Mouse (Mus musculus): ENCODE results near the gene Got1. TPM values are rescaled to one million over a fixed set of nuclear protein-coding genes. Genes with fewer than 3 reads are reported as not detected.

Gene Got1
- polyA plus RNA-seq (2017; shearing (Covaris generic)), result 10 to 100 TPM; 40.4 to 50.6 TPM

DNA sequence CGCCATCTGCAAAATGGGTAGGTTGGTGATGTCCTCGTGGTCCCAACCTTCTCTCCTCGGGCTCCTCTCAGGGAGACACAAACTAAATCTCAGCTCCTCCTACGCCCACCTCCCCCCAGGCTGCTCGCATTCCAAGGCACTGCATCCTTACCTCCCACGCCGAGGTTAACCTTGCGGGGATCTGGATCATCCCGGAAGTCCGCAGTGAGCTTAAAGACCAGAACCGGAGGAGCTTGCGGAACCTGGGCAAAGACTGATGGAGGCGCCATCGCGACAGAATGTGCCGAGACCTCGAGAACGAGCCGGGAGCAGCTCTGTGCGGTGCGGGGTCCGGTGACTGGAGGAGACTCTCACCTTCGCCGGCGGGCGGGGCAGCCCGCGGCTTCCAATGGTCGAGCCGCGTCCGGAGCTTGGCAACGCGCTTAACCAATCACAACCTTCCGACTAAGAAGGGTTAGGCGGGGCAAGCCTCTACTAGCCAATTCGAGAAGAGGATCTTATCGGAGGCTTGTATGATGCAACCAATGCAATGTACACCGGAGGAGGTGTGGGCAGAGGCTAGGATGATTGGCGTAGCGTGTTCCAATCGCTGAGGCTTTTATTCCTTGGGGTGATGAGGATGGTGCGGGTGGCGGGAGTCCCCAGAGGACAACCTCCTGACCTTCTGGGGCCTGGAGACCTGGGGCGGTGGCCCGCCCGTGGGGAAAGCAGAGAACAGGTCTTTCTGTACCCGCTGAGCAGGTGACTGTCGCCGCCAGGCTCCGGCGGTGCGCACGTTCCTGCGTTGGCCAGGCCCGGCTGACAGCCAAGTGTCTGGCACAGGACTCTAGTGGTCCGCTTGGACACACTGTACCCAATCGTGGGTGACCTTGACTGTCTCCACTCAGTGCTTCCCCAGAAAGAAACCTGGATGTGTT, at the start of gene Got1:
Got1 (minus strand) TSS at position 419 of the 917 bp plus-strand sequence.
- ATAC-seq, result peak; percentile 95

DNA sequence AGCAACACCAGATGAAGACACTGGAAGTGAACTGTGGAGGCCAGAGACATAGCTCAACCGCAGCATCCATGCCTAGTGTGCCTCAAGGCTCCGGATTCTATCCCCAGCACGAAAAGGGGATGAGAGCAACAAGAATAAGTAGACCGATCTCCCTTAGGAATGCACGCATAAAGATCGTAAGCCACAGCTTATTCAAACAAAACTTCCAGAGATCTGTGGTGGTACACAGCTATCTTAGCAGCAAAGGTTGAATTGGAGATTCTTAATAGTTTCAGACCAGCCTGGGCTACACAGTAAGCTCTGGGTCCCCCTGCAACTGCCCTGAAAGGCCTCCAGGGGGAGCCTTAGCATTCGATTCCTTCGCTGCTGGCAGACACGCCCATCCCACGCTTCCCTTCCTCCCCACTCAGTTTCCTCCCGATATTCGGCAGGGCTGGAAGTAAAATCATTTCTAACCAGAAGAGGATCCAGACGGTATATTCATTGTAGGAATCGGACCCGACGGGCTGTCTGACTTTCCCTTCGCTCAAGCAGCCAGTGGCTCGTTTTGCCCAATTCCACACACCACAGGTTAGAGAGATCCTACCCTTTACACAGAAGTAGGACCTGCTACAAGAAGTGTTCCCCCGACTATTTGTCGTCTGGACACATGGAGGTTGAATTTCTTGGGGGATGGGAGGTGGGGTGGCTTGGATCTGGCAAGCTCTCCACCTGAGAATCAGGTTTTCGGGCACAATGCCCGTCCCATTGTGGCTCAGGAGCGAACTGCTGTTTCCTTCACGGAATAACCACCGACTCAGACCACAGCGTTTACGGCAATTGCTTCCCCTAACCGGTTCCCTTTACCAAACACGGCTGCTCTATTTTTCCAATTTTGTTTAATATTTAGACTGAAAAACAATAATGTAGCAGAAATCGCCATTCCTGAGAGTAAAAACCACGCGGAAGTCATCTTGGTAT, 46.7 kb upstream of the Got1 start:
- peak; percentile 88 for ATAC-seq

DNA sequence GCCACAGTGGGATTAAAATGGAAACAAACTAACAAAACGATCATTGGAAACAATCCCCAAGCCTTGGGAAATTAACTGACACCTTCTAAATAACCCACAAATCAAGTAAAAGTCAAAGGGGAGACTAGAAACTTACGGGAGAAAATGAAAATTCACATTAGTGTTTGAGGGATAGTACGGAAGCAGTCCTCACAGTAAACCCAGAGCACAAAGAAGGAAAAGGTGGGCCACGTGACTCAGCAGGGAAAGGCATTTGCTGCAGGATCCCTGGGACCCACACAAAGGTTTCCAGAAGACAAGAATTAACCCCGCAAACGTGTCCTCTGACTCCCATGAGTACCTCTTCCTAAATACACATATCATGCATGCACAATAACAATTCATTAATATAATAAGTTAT, 44.7 kb upstream of the Got1 start:
- no peak for ATAC-seq

DNA sequence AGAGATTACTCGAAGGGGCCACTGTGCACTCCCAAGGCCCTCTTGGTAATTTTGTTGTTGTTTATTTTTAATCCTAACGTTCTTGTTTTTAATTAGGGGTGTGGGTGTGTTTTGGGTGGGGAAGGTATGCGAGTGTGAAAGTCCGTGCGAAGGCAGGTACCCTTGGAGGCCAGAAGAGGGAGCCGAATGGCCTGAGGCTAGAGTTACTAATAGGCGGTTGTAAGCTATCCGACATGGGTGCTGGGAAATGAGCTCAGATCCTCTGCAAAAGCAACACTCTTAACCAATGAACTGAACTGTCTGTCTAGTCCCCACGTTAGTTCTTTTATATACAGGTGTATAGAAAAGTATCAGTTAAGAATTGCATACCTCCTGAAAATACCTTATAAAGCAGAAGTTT, 43.9 kb upstream of the Got1 start:
- no peak for ATAC-seq

DNA sequence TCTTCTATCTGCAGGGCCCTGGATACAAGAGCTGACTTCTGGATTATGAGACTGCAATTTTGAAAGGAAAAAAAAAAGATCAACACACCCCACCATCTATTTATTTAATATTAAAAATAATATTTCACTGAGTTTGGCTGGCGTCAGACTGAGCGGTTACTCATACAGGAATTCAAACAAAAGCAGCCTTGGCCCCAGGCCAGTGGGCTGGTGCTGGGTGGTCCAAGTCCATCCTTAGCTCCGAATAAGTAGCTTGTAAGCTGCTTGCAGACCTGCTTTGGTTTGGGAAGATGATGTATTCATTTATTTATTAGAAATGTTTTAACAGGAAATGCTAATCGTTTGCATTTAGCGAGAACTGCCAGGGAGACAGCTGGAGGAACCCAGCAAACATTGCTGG, 38.8 kb upstream of the Got1 start:
- ATAC-seq, result no peak

DNA sequence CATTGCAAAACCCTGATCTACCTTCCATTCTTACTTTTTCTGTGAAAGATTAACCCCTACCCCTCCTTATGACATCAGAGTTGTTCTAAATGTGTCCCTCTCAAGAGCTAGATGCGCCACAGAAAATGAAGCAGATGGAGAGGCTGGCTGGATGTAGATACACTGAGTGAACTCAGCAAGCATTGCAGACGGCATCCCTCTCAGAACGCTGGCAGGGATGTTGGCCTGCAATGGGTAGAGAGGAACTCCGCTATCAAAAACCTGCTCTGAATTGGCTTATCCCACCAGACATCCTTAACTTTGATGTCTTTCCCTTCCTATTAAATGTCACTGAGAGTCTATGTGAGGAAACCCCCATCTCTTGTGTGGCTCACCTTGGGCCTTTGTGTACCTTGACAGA, 37.4 kb upstream of the Got1 start:
- no peak for ATAC-seq

DNA sequence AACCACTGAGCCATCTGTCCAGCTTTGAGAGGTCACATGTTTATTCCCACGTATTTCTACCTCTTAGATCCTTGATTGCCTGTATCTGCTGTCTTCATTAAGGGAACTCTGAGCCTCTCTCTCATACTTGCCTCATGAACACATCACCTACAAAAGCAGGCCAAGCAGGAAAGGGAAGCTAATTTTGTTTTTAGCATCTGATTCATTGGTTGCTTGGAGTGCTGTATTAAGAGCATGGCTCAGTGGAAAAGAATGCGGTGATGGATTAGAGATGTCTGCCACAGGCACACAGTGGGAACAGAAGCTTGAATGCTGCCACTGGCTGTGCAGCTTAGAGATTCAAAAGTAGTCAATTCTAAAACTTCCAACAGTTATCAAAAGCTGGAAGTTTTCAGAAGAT, 35.8 kb upstream of the Got1 start:
- ATAC-seq, result no peak

DNA sequence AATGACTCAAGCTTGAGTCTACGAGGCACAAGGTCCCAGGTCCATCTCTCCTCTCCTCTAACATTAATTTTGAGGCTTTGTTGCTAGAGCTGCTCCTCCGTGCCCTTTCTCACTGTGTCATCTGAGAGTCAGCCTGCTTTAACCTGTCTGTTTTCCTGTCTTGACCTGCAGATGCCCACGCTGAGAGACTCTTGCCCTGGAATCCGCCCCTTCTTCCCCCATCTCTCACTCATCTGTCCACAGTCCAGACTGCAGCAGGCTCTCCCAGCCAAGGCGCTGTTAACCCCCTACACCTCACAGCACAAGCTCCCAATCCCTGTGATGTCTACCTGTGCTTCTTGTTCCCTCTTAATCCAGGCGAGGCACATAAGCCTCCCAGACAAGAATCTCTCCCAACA, 27.1 kb upstream of the Got1 start:
- no peak for ATAC-seq

DNA sequence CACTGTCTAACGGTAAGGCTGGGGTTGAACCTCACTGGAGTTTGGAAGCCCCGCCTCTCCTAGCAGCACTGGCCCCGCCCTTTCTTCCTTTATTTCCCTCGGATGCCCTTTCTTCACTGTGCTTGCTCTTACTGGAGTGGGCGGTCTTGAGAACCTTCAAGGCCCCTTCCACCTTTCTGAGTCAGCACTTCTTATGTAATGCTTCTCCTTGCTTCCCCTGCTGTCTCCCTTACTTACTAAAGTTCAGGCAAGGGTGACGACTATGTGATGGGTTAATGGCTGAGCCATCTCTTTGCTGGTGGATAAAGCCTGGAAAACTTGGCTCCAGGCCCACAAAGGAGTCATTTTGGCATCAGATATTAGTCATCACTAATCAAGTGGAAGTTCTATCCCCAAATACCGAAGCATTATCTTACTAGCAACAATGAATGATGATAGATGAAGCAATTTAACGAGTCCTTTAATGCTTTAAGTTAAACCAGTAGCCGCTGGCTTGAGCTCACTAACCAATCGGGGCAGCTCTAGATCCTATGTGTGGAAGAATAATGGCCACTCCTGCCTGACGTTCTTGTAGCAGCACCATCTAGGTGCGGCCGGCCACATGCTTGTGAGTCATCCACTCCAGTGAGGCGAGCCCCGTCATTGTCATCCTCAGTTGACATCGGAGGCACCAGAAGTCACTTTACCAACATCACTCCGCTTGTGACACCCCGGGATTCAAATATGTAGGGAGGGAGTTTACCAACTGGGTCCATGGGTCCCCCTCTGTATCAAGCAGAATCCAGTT, 26.5 kb upstream of the Got1 start:
- no peak for ATAC-seq

DNA sequence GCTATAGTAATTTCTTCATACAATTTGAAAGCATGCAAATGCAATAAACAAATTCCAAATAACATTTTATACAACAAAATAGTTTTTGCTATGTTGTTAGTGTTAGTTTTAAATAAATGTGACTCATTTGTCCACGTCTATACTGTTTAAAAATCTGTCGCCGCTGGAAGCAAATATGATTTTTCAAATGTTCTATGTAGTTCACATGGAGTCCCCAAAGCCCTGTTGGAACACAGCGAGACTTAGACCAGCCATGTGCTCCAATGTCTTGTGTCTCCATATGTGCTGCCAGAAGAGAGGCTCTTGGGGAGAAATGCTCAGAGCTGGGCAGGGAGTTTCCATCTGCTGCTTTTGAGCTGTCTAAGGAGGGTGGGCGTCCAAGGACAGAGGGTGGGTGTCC, 23.7 kb upstream of the Got1 start:
- ATAC-seq, result no peak

DNA sequence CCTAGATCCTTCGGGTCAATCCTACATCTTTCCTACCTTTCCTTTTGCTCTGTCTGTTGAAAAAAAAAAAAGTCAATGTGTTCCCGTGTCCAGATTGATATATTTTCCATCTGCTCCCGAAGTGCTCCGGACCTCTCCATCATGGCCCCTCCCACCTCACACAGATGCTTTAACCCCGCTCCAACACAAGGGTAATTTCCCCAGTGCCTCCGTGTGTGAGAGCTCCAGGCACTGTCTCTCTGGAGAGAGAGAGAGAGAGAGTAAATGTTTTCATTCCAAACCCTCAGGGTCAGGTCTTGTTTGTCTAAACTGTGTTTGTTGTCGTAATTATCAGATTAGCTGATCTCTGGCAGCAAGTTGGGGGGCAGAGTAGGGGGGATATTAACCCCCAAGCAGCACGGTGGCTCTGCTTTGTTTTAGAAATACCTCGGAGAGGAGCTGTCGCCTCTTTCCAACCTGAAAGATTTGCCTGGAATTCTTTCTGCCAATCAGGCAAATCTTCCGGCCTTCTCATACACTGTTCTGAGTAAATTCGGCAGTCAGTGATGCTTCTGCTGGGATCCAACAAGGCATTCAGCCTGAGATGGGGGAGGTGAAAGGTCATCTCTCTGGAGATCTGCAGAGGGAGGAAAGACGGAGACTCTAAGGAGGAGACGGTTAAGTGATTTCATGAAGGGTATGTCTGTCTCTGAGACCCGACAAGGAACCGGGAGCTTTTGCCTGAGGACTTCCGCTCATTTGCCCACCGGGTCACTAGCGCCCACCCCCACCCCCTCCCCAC, 22.1 kb upstream of the Got1 start:
- no peak for ATAC-seq

DNA sequence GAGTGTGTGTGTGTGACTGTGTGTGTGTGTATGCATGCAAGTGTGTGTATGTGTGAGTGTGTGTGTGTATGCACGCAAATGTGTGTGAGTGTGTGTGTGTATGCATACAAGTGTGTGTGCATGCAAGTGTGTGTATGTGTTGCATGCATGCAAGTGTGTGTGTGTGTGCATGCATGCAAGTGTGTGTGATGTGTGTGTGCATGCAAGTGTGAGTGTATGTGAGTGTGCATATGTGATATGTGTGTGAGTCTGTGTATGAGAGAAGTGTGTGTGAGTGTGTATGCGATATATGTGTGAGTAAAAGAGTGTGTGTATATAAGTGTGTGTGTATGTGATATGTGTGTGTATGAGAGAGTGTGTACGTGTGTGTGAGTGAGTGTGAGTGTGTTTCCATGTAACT, 11.0 kb upstream of the Got1 start:
- ATAC-seq, result no peak

DNA sequence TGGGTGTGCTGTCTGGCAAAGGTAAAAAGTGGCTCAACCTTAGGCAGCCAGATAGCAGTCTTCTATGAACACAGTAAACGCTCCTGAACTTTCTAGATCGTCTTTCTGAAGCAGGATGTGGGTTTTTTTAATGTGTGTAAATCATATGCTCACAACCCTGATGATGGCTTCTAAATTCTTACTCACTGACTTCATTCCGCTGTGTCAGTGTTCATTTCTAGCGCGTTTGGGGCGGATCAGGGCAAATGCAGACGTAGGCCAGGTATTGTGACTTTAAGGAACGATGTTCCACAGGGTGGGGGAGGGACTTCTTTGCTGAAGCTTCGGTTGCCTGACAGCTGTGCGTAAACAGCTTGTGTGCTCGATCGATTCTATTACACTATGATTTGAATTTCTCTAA, 6.5 kb upstream of the Got1 start:
- ATAC-seq, result peak; percentile 93

DNA sequence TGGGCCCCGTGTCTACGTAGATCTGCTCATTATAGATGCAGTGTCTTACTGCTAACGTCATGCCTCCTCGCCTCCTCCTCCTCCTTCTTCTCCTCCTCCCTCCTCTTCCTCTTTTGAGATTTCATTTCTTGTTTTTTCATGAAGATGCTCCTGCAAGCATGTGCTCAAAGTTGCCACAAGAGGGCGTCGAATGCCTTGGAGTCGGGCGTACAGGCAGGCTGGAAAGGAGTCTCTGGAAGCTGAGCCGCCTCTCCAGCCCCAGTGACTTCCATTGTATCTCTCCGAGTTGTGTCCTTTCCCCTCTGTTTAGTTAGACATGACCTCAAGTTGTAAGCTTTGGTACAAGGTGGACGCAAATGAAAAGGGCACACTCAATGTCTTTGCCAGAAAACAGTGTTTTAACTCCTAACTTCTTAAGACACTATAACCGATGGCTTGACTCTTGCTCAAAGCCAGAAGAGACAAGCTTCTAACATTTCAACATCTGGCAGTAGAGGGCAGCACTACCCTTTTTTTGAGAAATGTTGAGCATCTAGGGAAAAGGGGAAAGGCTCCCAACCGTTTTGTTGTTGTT, 5.9 kb upstream of the Got1 start:
- ATAC-seq, result peak; percentile 50

DNA sequence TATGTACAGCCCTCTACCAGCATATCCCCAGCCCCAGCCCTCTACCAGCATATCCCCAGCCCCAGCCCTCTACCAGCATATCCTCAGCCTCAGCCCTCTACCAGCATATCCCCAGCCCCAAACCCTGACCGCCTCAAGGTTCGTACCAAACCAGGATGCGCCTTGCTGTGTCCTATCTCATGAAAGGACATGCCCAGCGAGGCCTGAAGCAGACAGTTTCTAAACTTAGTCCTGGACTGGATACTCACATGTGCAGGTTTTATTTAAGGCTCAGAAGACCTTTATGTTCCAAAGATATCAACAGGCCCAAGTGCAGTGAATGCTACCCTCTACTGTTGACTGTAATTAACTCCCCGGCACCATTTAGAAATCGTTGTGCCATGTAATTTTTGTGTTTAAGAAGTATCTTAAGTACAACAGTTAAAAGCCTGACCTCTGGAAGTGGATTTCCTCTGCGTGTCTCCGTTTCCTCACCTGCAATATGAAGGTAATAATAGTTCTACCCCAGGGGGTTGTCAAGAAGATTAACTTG, 3.7 kb upstream of the Got1 start:
- ATAC-seq, result no peak

DNA sequence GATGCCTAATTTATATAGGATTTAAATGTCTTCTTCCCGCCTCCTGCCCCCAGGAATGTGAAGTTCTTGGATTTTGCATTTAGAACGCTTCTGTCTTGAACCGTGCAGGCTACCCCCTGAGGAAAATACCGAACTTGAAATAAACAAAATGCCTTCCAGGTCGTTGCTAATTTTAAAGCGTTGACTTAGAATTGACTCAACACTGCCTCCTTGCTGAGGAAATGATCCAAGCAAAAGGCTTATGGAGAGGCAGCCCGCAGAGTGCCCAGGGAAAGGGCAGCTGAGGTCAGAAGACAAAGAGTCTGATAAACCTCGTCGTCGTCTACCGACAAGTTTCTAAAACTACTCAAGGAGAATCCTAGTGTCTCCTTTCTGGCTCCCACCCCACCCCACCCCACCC, 2.7 kb upstream of the Got1 start:
- no peak for ATAC-seq

DNA sequence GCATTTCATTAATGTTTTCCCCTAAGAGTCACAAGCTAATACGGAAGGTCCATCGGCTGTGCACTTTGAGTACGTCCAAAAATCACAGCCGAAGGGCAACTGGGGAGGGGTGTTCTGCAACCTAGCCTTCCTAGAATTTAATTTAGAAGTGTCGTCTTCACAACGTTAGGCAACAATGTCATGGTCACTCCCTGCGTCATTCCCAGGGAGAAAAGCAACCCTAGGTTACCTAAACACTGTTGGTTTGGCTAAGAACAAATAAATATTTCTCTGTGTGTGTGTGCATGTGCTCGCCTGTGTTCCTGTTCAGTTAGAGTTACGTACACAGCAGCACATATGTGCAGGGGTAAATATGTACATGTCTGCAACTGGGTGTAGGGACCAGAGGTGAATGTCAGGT, 1.6 kb upstream of the Got1 start:
- no peak for ATAC-seq

DNA sequence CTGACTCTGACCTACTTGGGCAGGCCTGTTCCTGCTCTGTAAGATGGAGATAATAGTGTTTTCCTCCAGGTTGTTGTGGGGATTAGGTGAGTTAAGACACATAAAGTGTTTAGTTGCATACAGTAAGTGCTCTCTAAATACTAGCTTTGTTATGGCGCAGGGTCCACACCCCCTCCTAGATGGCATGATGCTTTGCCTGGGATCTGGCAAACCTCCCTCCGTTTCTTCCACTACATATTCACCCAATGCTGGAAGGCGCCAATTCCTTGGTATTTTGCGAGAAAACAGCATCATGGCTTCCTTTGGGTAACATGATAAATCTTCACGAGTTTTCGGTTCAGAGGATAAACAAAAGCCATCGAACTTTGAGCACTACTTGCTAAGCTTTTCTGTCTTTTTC, 1.2 kb upstream of the Got1 start:
- no peak for ATAC-seq

DNA sequence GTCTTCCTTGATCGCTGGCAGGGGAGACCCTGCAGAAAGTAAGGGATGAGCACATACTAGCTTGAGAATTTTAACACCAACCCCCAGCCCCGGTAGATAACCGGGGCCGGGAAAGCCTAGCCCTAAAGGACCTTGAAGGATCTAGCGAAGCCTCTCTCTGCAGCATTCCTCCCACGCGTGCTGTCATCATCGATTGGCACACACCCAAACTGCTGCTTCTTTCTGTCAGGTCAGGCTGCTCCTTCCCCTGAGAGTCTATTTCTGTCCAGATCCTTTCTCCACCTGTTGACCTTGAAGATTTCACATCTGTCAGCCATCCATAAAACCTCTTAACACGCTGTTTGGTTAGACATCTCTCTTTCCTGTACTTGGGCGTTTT, 688 bp upstream of the Got1 start:
- no peak for ATAC-seq

DNA sequence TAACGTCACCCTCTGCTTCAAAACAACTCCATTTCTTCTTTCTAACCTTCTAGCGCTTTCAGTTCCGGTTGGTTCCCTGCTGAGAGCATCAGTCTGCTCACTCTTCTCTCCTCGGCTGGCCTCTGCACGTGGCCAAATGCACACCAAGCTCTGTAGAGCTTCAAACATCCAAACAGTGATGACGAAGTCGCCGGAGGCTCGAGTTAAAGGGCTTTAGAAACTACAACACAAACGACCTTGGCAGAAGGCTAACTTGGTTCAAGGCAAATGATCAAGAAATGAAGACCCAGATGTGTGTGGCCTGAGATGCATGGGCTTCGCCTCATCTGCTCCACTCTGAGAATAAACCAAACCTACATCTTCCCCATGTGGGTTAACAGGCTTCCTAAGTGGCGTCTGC, 854 bp downstream of the Got1 start:
- ATAC-seq, result peak; percentile 27

DNA sequence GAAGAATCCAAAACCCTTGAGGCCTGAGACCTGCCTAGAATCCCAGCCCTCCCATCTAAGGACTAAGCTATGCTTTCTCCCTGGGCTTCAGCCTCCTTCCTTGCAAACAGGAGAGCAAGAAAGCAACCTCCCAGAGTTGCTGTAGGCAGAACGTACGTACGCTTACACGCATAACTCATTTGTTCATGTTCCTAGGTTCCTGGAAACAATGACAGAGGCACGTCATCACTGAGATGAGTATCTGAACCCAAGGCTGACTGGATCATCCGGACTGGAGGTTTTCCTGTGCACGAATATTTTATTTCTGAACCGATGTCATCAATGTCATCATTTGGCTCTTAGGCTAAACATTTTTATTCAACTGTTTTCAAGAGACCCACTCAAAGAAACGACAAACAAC, 2.4 kb downstream of the Got1 start:
- ATAC-seq, result no peak

Measured in CD4-positive, CD25-positive, alpha-beta regulatory T cell, adult 4 months (primary cell).